Mouse (Mus musculus) lung, embryonic 14.5 days (tissue): Measurements from ENCODE around the gene Bcr. TPM values are rescaled to one million over a fixed set of nuclear protein-coding genes. Genes with fewer than 3 reads are reported as not detected.

Experiments used
- ATAC-seq: fragments of 200-750 bp; cut with Nextera tagmentation; 2 replicates; pipeline ENCODE4 v1.8.0; 2017; ENCODE audit warnings: mild to moderate bottlenecking, moderate TSS enrichment, moderate library complexity; ENCODE audit not compliant: insufficient read depth
- DNase-seq: peaks from one replicate; pipeline ENCODE4 v3.0.0-alpha.2; 2015
- H3K27ac ChIP-seq: fragments of 300-500 bp; sonication (generic); 2 replicates; pipeline ENCODE4 v1.5.1; 2014; ENCODE audit warnings: low read depth, mild to moderate bottlenecking, moderate library complexity
- H3K27me3 ChIP-seq: fragments of 300-500 bp; sonication (generic); 2 replicates; pipeline ENCODE4 v1.6.1; 2014; ENCODE audit warnings: low read length, control low read depth; ENCODE audit not compliant: insufficient read depth
- H3K36me3 ChIP-seq: fragments of 300-500 bp; sonication (generic); 2 replicates; pipeline ENCODE4 v1.6.1; 2014; ENCODE audit warnings: control low read depth; ENCODE audit not compliant: insufficient read depth
- H3K4me1 ChIP-seq: fragments of 300-500 bp; sonication (generic); 2 replicates; pipeline ENCODE4 v1.6.1; 2014; ENCODE audit warnings: antibody characterized with exemption, control low read depth; ENCODE audit not compliant: insufficient read depth
- H3K4me2 ChIP-seq: fragments of 300-500 bp; sonication (generic); 2 replicates; pipeline ENCODE4 v1.6.1; 2014; ENCODE audit warnings: mild to moderate bottlenecking
- H3K4me3 ChIP-seq: fragments of 300-500 bp; sonication (generic); 2 replicates; pipeline ENCODE4 v1.5.1; 2014; ENCODE audit warnings: low read depth, low read length
- H3K9ac ChIP-seq: fragments of 300-500 bp; sonication (generic); 2 replicates; pipeline ENCODE4 v1.6.1; 2014
- H3K9me3 ChIP-seq: fragments of 300-500 bp; sonication (generic); 2 replicates; pipeline ENCODE4 v1.6.1; 2016; ENCODE audit warnings: low read depth, low read length, control low read depth
- CTCF ChIP-seq: IDR thresholded peaks from 2 replicates; pipeline ENCODE4 v1.5.1; 2016; ENCODE audit warnings: antibody characterized with exemption, low read depth
- WGBS: fragments of 180-500 bp; shearing (Covaris S2); extraction: QIAGEN DNeasy Blood & Tissue Kit; methylation state at CpG from one replicate; pipeline ENCODE4 v1.1.7; 2014; 5-methylcytosine and 5-hydroxymethylcytosine counted together
- polyA plus RNA-seq: library from polyadenylated mRNA; unstranded; fragments of >200 nt; fragmentation: Nextera tagmentation; extraction: Ambion mirVana; gene quantifications from 2 replicates; pipeline ENCODE4 v1.2.1, GENCODE M21; 2014

Bcr gene
- polyA plus RNA-seq, 1 experiment from 2014 or later: 11.5 TPM

GRCm38 (mm10) chr10:75070281-75070976 lies 10.0 kb downstream of the Bcr start:
- Histone ChIP-seq H3K9me3 (no peaks in the 10 kb centered on the region), H3K9ac (no peak overlapping the region), H3K4me2 (no peak overlapping the region), H3K4me1 (0 out of 2 replicates have a peak, but pooled peaks cover 6% of the 10 kb centered on the region), H3K27ac (no peak overlapping the region; the same call in 1 of the 2 replicates), H3K36me3 (peaks cover 16% of the 10 kb centered on the region; the same call in 1 of the 2 replicates), H3K27me3 (no peaks in the 10 kb centered on the region), H3K4me3 (no peak overlapping the region)
- no peak for TF ChIP-seq CTCF
- ATAC-seq (no peak), DNase-seq (no peak)
- WGBS: 35% methylated on average over 11 of the region's 11 CpGs

- H3K36me3 ChIP-seq: peaks cover 19% of the 10 kb centered on the region; the same call in 1 of the 2 replicates
- H3K9ac ChIP-seq: no peak overlapping the region
- no peak for TF ChIP-seq CTCF
- 0 out of 2 replicates have a peak, but pooled peaks cover 2% of the 10 kb centered on the region for H3K4me1 ChIP-seq
- no peak overlapping the region for H3K4me3 ChIP-seq
- no peaks in the 10 kb centered on the region for H3K27me3 ChIP-seq
- no peak overlapping the region for H3K27ac ChIP-seq
- DNase-seq (no peak), ATAC-seq (no peak)
- no peak overlapping the region for H3K4me2 ChIP-seq
- 39% methylated on average over 5 of the region's 5 CpGs for WGBS
- H3K9me3 ChIP-seq: no peaks in the 10 kb centered on the region
Measured at GRCm38 (mm10) chr10:75075665-75076064, 15.3 kb downstream of the Bcr start.

- Histone ChIP-seq H3K9ac (no peak overlapping the region), H3K27me3 (no peaks in the 10 kb centered on the region), H3K4me2 (no peak overlapping the region), H3K27ac (no peak overlapping the region), H3K36me3 (0 out of 2 replicates have a peak, but pooled peaks cover 8% of the 10 kb centered on the region), H3K9me3 (no peaks in the 10 kb centered on the region), H3K4me3 (no peak overlapping the region), H3K4me1 (no peaks in the 10 kb centered on the region)
- ATAC-seq (no peak), DNase-seq (no peak)
- TF ChIP-seq CTCF: no peak
- 61% methylated on average over 14 of the region's 14 CpGs for WGBS
Measured at GRCm38 (mm10) chr10:75078174-75079128, 18.1 kb downstream of the Bcr start.

GRCm38 (mm10) chr10:75085330-75085729 lies 24.9 kb downstream of the Bcr start:
- no peak for TF ChIP-seq CTCF
- ATAC-seq: no peak
- Histone ChIP-seq H3K9ac (no peak overlapping the region), H3K27me3 (no peaks in the 10 kb centered on the region), H3K4me1 (no peaks in the 10 kb centered on the region), H3K4me2 (no peak overlapping the region), H3K36me3 (0 out of 2 replicates have a peak, but pooled peaks cover 3% of the 10 kb centered on the region), H3K4me3 (no peak overlapping the region), H3K27ac (no peak overlapping the region), H3K9me3 (no peaks in the 10 kb centered on the region)
- no peak for DNase-seq
- WGBS: 78% methylated on average over 1 of the region's 1 CpGs

- Histone ChIP-seq H3K4me3 (no peak overlapping the region), H3K4me2 (no peak overlapping the region), H3K36me3 (no peaks in the 10 kb centered on the region), H3K4me1 (peaks cover 6% of the 10 kb centered on the region), H3K27me3 (no peaks in the 10 kb centered on the region), H3K27ac (no peak overlapping the region), H3K9me3 (no peaks in the 10 kb centered on the region), H3K9ac (no peak overlapping the region)
- no peak for TF ChIP-seq CTCF
- DNase-seq (no peak), ATAC-seq (no peak)
- 91% methylated on average over 4 of the region's 4 CpGs for WGBS
Measured at GRCm38 (mm10) chr10:75088471-75088870, 28.1 kb downstream of the Bcr start.

GRCm38 (mm10) chr10:75091478-75092152 lies 31.2 kb downstream of the Bcr start:
- ATAC-seq (no peak), DNase-seq (peak; percentile 41)
- Histone ChIP-seq H3K27ac (no peak overlapping the region), H3K27me3 (no peaks in the 10 kb centered on the region), H3K4me2 (no peak overlapping the region), H3K4me3 (no peak overlapping the region), H3K36me3 (no peaks in the 10 kb centered on the region), H3K4me1 (peaks cover 12% of the 10 kb centered on the region), H3K9me3 (no peaks in the 10 kb centered on the region), H3K9ac (no peak overlapping the region)
- TF ChIP-seq CTCF: no peak
- WGBS: 67% methylated on average over 10 of the region's 10 CpGs
